Mouse (Mus musculus): Measurements from ENCODE around the gene Ephb2.

Gene Ephb2

DNA sequence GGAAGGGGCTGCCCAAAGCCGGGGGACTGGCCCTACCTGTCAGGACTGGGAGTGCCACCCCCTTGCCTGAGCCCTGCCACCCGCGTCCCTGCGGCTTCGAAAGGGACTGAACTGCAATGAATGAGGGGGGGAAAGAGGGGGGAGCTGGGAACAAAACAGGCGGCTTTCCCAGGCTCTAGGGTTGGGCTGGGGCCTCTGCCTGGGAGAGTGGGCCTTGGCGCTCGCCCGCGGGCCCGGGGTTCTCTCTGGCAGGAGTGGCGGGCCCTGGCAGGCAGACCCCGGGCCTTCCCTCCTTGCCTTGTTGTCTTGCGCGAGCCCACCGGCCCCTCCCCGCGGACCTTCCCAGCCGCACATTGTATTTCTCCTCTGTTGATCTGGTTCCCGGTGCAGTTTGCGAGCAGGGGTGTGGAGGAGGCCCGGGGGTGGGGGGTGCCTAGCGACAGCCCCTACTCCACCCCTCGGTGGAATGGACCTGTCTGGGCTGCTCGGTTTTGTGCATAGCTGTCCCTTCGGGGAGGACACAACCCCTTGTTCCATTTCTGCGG is 671 bp upstream of the Ephb2 start:
- in situ Hi-C loops (cut with MboI, MseI): no loop called here

GRCm38 (mm10) chr4:136834815-136835620 is 770 bp downstream of the Ephb2 start:
- in situ Hi-C loops (cut with MboI, MseI): no loop called here

GRCm38 (mm10) chr4:136834439-136834814 is 1.4 kb downstream of the Ephb2 start:
- in situ Hi-C loops (cut with MboI, MseI): no loop called here

- in situ Hi-C loops (cut with MboI, MseI): no loop called here
These were observed 2.0 kb downstream of the Ephb2 start for GRCm38 (mm10) chr4:136833619-136834351.

- in situ Hi-C loops (cut with MboI, MseI): no loop called here
These were observed 3.1 kb downstream of the Ephb2 start for GRCm38 (mm10) chr4:136832559-136833232.

DNA sequence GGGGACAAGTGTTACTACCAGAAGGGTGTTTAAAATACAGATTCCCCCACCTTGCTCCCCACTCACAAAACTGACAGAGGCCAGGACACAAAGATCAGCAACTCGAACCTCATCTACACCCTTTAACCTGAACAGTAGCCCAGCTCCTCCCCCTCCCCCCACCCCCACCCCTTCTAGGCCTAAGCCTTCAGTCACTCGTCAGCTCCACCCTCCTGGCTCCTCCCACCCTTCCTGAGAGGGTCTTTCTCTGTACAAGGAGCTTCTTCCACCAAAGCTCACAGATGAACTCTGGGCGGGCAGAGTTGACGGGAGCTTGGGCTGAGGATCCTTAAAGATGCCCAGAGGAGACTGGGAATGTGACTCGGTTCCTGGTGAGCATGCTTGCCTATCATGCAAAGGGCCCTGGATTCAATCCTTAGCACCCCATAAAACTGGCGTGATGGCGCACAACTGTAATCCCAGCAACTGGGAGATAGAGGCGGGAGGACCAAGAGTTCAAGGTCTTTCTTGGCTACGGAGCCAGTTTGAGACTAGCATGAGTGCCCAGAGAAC is 5.4 kb downstream of the Ephb2 start:
- in situ Hi-C loops (cut with MboI, MseI): no loop called here

GRCm38 (mm10) chr4:136829837-136830236 is 6.0 kb downstream of the Ephb2 start:
- in situ Hi-C loops (cut with MboI, MseI): no loop called here

DNA sequence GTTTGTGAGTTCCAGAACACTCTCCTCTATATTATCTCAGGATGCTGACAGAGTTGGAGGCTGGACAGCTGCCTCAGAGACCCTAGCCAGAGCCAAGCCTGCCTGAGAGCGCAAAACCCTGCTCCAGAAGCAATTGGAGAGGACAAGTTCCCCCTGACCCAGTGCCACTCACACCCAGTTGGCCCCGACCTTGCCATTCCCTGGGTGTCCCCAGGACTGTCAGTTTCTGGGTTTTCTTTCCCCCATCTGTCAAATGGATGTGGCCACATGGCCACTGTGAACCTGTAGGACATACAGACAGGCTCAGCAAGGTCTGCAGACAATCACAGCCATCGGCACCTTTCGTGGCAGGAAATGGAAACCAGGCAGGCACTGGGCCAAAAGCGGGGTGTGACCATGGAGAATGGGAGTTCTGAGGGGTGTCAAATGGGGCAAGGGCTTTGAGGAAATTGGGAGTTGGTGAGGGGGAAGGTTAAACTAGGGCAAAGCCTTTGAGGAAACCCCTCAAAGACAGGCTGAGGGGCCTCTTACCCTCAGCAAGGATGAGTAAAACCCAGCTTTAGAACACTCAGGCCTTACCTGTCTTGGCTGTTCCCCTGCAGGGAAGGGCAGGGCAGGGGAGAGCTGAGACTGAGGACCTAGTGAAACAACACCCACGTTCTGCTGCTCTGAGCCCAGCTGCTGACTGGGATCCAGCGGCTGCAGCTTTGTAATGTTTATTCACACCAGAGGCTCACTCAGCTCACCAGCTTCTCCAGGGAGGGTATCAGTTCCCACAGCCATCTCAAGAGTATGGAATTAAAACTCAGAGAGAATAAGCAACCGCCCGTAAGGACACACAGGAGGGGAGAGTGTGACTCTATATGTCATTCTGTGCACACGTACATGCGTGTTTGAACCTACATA is 6.9 kb downstream of the Ephb2 start:
- in situ Hi-C loops (cut with MboI, MseI): no loop called here

DNA sequence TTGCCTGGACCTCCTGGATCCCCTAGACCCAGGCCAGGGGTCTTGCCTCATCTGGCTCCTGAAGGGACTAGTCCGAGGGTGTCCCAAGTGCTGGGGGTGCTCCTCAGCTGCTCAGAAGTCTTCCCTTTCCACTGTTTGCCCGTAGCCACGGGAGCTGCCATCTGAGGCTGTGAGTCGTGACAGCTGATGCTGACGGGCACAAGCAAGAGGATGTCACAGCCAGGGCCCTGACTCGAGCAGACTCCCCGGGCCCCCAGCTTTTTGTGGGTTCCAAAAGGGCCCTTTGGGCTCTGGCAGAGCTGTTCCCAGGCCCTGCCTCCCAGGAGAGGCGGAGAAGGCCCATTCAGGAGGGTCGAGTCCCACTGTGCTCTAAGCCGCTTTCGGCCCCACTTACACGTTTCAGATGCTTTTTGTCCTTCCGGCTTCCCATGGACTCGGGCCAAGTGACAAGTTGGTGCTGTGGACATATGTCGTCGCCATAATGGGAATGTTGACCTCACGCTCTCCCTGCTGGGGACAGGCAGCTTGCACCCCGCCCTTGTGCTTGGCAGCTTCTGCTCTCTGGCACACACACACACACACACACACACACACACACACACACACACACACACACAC is 10.7 kb downstream of the Ephb2 start:
- in situ Hi-C loops (cut with MboI, MseI): no loop called here

DNA sequence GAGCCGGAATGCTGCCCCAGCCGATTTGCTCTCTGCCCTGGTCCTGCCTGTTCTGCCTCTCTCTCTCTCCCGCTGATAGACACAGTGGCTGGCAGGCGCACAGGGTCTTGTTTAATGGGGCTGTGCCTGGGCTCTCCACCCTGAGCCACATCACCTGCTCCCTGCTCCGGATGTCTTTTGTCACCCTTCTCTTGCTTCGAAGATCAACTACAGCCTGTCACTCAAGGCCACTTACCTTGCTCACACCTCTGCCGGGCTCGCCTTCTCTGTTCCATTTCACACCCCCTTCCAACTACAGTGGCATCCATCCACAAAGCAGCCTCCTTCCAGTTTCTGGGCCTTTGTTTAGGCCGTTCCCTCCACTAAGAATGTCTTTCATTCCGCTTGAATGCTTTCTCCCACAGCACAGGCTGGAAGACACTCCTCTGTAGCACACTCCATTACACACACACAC is 15.7 kb downstream of the Ephb2 start:
- in situ Hi-C loops (cut with MboI, MseI): no loop called here

DNA sequence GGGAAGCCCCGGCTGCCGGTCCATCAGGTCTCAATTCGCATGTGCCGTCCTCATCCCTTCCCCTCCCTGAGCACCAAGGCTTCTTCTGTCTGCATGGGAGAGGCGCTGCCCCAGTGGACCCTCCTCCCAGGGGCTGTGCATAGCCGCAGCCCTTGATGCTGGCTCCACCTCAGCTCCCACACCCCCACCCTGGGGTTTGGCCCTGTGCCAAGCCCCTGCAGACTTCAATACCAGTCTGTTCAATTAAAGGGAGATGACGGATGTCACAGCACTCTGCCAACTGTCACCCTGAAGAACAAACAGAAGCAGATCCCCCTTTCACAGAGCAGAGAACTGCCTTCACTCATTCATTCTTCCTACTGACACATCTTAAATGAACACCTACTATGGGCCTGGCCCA is 19.1 kb downstream of the Ephb2 start:
- in situ Hi-C loops (cut with MboI, MseI): no loop called here

DNA sequence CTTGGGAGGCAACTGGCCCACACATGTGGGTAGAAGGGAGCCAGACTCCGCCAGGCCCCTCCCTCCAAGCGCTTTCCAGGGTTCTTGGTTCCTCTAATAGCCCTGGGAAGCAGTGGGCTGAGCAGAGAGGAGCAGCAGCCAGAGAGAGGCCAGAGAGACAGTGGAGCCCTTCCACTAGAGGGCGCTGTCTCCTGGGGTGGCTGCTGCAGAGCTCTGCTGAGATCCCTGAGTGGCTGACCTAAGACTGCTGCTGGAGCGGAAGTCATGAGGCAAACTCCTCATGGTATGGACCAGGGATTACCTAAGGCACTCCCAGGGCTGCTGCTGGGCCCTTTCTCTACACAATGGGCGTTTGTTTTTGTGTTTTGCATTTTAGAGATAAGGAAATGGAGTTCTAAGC is 20.4 kb downstream of the Ephb2 start:
- in situ Hi-C loops (cut with MboI, MseI): no loop called here

GRCm38 (mm10) chr4:136812543-136812942 is 23.2 kb downstream of the Ephb2 start:
- in situ Hi-C loops (cut with MboI, MseI): no loop called here

GRCm38 (mm10) chr4:136811596-136811995 is 24.2 kb downstream of the Ephb2 start:
- in situ Hi-C loops (cut with MboI, MseI): no loop called here

- in situ Hi-C loops (cut with MboI, MseI): no loop called here
These were observed 27.3 kb downstream of the Ephb2 start for GRCm38 (mm10) chr4:136808478-136808877.

DNA sequence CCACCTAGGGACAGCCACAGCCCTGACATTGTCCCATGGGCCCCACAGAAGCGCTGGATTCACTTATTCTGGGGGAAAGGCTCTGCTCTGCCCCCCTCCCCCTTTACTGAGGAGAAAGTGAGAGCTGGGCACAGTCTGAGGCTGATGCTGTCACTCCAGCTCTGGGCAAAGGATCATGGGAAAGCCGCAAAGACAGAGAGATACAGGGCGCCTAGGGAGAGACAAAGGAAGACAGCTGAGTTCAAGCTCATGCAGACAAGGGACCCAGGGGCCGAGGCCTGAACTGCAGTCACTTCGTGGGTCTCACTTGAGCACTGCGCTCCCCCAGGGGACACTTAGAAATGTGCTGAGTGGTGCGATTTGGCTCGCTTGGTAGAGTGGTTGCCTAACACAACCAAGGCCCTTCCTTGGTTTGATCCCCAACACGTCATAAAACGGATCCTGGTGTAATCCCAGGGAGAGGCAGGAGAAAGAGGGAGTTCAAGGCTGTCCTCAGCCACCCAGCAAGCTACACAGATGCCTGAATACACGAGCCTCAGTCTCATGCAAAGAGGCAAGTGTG is 28.3 kb downstream of the Ephb2 start:
- in situ Hi-C loops (cut with MboI, MseI): no loop called here

GRCm38 (mm10) chr4:136806254-136806653 is 29.5 kb downstream of the Ephb2 start:
- in situ Hi-C loops (cut with MboI, MseI): no loop called here

GRCm38 (mm10) chr4:136804343-136804742 is 31.4 kb downstream of the Ephb2 start:
- in situ Hi-C loops (cut with MboI, MseI): no loop called here

GRCm38 (mm10) chr4:136802446-136802845 is 33.3 kb downstream of the Ephb2 start:
- in situ Hi-C loops (cut with MboI, MseI): no loop called here

- in situ Hi-C loops (cut with MboI, MseI): no loop called here
These were observed 33.8 kb downstream of the Ephb2 start for GRCm38 (mm10) chr4:136801944-136802343.

All from T-helper 2 cell (primary cell).